Comparison of ENCODE assay signal across 19 mouse cellular contexts in genomic region chr4:56262589-56262988, GRCm38 (mm10).
DNase-seq lines count a peak whose midpoint lies in the region; ATAC-seq and TF ChIP-seq lines count a peak whose summit lies in the region.
"Had no signal": no experiment of that assay in that cellular context is flagged by ENCODE, and none has a peak within 500 bp of the region (broad histone marks: within the 10 kb centered on the region; RNA-seq: fewer than 3 reads in every experiment).

No protein-coding gene starts in this region.

- TF ChIP-seq EP300 in lung, postnatal 0 days (IDR thresholded peaks at IDR 0.05): peak; percentile 93

- H3K4me3 ChIP-seq in kidney, postnatal 0 days (replicated peaks; ENCODE audit: low read depth, low read length): no peak overlapping the region
- H3K4me3 ChIP-seq in lung, postnatal 0 days (ENCODE audit: low read depth, low read length): no peak overlapping the region
- no peak overlapping the region for H3K4me3 ChIP-seq in lung, adult 2 months (replicated peaks; ENCODE audit: extremely low read depth, low read depth, low read length)

- ATAC-seq in kidney, postnatal 0 days (replicated peaks; ENCODE audit: low FRiP score, low read depth): no peak
- peak; percentile 56; the same call in 1 of the 2 replicates for ATAC-seq in lung, postnatal 0 days
- ATAC-seq: activated CD4-positive, CD25-positive, alpha-beta regulatory T cell, adult 4 months; CD4-positive, CD25-positive, alpha-beta regulatory T cell, adult 4 months; Patski had no signal

- no peaks in the 10 kb centered on the region for H3K36me3 ChIP-seq in kidney, postnatal 0 days (ENCODE audit: insufficient read depth, low read length)
- H3K36me3 ChIP-seq in lung, postnatal 0 days (ENCODE audit: insufficient read depth, low read length): no peaks in the 10 kb centered on the region
- H3K36me3 ChIP-seq: G1E had no signal

- H3K4me2 ChIP-seq in kidney, postnatal 0 days (ENCODE audit: low read length): no peak overlapping the region
- no peak overlapping the region for H3K4me2 ChIP-seq in lung, postnatal 0 days (replicated peaks; ENCODE audit: low read depth, low read length)

- H3K9ac ChIP-seq in kidney, postnatal 0 days (ENCODE audit: low read depth, low read length): no peak overlapping the region
- H3K9ac ChIP-seq in lung, postnatal 0 days (replicated peaks; ENCODE audit: low read depth): no peak overlapping the region

- peak; percentile 18 for DNase-seq in kidney, postnatal 0 days (ENCODE audit: low spot score)
- DNase-seq in kidney, adult 11 months: no peak
- peak; percentile 44 for DNase-seq in lung, postnatal 0 days (ENCODE audit: low spot score)
- no peak for DNase-seq in lung, adult 2 months
- DNase-seq: adrenal gland, adult 2 months; adrenal gland, adult 8-10 months; adrenal gland, postnatal 10 days; adrenal gland, postnatal 14 days; adrenal gland, postnatal 25 days; adrenal gland, postnatal 36 days; B cell, adult 2 months; cerebellum, adult 11 months; cerebellum, adult 11-12 months; cerebellum, adult 18-20 months had no signal

- no peaks in the 10 kb centered on the region for H3K4me1 ChIP-seq in kidney, postnatal 0 days (replicated peaks; ENCODE audit: insufficient read depth, low read length)
- H3K4me1 ChIP-seq in lung, postnatal 0 days (ENCODE audit: insufficient read depth, low read depth, low read length): no peaks in the 10 kb centered on the region
- H3K4me1 ChIP-seq in lung, adult 2 months (ENCODE audit: control insufficient read depth, insufficient read depth, low read length): peaks cover 5% of the 10 kb centered on the region

- no peak overlapping the region for H3K27ac ChIP-seq in kidney, postnatal 0 days
- H3K27ac ChIP-seq in lung, postnatal 0 days (ENCODE audit: low read length): no peak overlapping the region

- no peak for TF ChIP-seq POLR2A in lung, adult 2 months (IDR thresholded peaks at IDR 0.05; ENCODE audit: borderline replicate concordance, extremely low read depth, low read depth, low read length)

- 68% methylated on average over 1 of the region's 1 CpGs for WGBS in kidney, postnatal 0 days
- WGBS in lung, postnatal 0 days: 53% methylated on average over 1 of the region's 1 CpGs
- WGBS in lung, adult 2 months: 55% methylated on average over 1 of the region's 1 CpGs

- H3K9me3 ChIP-seq in kidney, postnatal 0 days (replicated peaks; ENCODE audit: low read length): no peaks in the 10 kb centered on the region
- H3K9me3 ChIP-seq in lung, postnatal 0 days (ENCODE audit: low read length): no peaks in the 10 kb centered on the region
- H3K9me3 ChIP-seq: G1E had no signal

- no peak for TF ChIP-seq CTCF in kidney, postnatal 0 days (IDR thresholded peaks at IDR 0.05; ENCODE audit: low read depth)
- no peak for TF ChIP-seq CTCF in lung, postnatal 0 days (IDR thresholded peaks at IDR 0.05)
- TF ChIP-seq CTCF in lung, adult 2 months (IDR thresholded peaks at IDR 0.05; ENCODE audit: insufficient read depth, low read length): no peak

- H3K27me3 ChIP-seq in kidney, postnatal 0 days (ENCODE audit: insufficient read depth, low read length): no peaks in the 10 kb centered on the region
- no peaks in the 10 kb centered on the region for H3K27me3 ChIP-seq in lung, postnatal 0 days (replicated peaks; ENCODE audit: insufficient read depth, low read length)
- H3K27me3 ChIP-seq: CH12.LX, Patski had no signal

Comparison
In these comparisons a context has a peak if more than half of its experiments do, and no peak if none do; other contexts are left out.
1. DNase-seq: peak in kidney, postnatal 0 days (single experiment) and lung, postnatal 0 days (single experiment); none in kidney, adult 11 months (single experiment) and lung, adult 2 months (single experiment).